Mouse (Mus musculus) layer of hippocampus, adult 9-10 months (tissue): ENCODE data around the gene Vmn2r92.
"Not testable (repeated sequence)": the region's sequence is repeated elsewhere in the genome, so short reads cannot be mapped to it uniquely, and the experiment has no call there.

ENCODE experiments used
- DNase-seq: peaks from one replicate; pipeline ENCODE4 v3.0.0; 2022; ENCODE audit warnings: low spot score

Gene Vmn2r92

DNA sequence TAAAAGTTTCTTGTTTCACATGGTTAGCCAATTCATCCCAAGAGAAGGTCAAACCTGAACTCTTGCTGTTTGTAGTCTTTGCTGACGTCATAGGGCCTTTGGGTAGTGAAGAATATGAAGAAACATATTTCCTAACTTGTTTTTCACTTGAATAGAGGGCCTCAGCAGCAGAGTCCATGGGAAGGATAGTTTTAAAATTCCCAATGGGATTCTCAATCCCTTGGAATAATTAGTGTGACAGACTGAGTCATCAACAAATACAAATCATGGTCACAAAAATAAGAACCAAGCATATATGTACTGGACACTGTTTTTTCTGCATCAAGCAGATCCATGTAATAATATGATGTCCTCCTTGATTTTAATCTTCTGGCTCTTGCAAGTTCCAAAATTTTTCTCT is at the start of gene Vmn2r92:
Gene Vmn2r92 (plus strand): TSS at position 301 of the 400 bp plus-strand sequence.
- DNase-seq: not testable (repeated sequence)

- DNase-seq: not testable (repeated sequence)
Measured at GRCm38 (mm10) chr17:18102265-18102664, 49.4 kb upstream of the Vmn2r92 start.

- not testable (repeated sequence) for DNase-seq
Measured at GRCm38 (mm10) chr17:18161194-18161593, 9.5 kb downstream of the Vmn2r92 start.

DNA sequence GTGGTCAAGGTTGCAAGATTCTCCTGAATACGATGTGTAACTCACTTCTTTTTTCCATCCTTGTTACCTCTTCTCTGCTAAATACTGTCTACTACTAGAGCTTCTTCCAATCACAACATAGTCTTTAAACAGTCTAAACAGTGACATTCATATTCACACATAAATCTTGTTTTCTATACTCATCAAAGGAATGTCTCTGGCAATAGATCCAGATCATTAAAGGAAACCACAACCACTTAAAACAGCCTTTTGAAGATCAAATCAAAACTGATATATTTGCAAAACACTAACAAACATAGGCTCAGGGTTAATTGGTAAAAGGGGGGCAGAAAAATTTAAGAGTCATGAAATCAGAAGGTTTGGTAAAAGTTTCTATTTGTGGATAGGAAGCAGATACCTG is 38.0 kb downstream of the Vmn2r92 start:
- no peak for DNase-seq

DNA sequence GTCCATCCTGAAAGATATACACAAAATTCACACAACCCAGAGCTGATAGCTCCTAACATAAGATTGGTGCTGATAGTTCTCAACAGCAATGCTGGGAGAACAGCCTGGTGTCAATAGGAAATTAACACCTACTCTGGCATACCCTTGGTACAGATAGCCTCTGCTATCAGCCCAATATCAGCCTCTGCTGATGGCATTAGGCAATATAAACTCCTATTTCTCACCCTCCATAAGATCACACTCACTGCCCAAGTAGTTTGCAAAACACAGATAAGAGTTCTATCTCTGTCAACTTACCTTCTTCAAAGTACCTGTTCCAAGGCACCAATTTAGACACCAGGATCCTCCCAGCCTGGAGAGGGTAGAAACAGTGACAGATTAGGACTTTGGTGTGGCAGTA is 69.6 kb downstream of the Vmn2r92 start:
- no peak for DNase-seq

GRCm38 (mm10) chr17:18231996-18232395 is 80.3 kb downstream of the Vmn2r92 start:
- no peak for DNase-seq

GRCm38 (mm10) chr17:18236931-18237330 is 85.2 kb downstream of the Vmn2r92 start:
- DNase-seq: no peak
